Mouse (Mus musculus) lung, adult 18-20 months (tissue): ENCODE measurements around the gene Aurka.

Source experiments
- DNase-seq, 2 experiments: peaks; one replicate each; pipeline ENCODE4 v3.0.0; 2022; ENCODE audit warnings: mixed read lengths in 2 of 2

Gene Aurka

DNA sequence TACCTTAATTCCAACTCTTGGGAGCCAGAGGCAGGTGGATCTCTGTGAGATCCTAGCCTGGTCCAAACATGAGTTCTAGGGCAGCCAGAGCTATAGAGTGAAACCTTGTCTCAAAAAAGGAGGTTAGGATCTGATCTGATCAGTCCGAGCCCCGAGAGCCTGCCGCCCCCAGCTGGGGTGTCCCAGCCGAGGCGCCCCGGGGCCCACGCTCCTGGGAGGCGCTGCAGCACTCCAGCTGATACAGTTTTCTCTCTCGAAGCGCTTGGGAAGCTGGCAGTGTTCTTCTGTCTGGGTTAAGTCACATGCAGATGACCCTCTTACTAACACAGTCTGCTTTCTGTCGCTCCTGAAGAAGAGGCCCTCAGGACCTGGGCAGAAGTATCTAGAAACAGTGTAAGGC, 11.0 kb upstream of the Aurka start:
- DNase-seq = no peak

- no peak for DNase-seq
These were observed 10.2 kb upstream of the Aurka start for GRCm38 (mm10) chr2:172380513-172380912.

DNA sequence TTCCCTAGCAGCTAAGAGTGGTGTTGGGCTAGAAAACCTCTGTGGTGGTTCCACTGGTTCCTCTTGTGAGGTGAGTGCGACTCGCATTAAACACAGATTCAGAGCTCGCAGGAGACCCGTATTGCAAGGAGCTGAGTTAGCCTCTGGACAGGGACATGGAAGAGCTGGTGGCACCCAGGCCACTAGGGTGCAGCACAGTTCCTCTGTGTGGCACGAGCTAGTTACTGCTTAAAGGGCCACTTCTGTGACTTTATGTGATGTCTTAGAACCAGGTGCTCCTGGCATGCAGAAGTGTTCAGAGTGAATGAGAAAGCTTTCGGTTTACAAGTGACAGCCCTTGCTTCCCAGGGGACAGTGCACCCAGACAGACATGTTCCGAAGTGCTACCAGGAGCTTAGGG, 8.0 kb upstream of the Aurka start:
- DNase-seq = peak; percentile 25 to 38

DNA sequence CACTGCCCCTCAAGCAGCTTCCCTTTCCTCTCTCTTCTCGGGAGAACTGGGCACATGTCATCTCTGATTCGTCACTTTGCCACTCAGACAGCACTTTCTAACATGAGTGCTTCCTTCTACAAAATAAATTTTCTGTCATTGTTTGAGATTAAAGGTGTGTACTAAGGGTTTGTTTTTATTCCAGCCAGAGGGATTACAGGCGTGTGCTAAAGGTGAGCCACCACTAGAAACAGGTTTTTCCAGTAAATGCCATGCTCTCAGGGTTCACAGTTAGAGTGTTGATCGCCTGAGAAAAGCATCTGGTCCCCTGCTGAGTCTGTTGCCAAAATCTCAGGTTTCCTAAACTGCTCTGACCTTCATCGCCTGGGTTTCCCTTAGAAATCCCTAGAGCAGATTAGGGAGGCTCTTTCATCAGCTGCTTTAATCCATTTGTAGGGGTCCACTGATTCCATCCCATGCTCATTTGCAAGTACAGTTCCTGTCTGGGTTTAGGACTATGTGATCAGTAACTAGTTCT, 6.7 kb upstream of the Aurka start:
- peak in 1 of 2 experiments; percentile 29 for DNase-seq

DNA sequence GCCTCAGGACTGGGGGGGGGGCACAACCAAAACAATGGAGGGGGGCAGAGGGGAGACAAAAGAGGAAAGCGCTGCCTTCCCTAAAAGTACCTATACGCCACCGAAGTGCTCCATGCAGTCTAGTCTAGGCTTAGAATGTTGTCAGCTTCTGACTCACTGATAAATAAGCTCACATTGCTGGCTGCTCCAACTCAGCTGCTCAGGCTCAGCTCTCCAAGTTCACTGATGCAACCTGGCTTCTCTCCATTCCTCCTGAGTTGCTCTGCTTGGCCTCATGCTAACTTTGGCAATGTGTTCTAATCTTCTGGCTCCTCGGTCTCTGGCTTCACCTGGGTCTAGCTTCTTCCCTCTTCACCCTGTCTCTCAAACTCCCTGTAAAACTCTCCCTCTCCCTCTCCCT, 6.2 kb upstream of the Aurka start:
- peak in 1 of 2 experiments; percentile 22 for DNase-seq

DNA sequence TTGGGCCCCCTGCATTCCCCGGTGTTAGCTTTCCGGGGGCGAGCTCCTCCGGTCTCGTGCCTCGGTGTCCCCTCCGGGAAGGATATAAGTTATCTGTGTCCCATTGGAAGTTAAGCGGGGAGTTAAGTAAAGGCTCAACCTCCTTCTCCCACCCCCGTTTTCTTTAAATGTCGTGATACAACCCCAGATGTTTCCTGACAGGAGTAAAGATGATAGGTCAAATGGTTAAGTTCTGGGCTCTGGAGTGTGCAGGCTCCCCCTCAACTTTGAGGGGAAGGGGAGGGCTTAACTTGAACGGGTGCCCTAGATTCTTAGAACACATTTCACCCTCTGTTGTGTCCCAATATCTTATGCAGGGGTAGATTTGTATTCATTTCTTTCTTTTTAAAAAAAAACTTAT, 923 bp upstream of the Aurka start:
- DNase-seq = no peak

DNA sequence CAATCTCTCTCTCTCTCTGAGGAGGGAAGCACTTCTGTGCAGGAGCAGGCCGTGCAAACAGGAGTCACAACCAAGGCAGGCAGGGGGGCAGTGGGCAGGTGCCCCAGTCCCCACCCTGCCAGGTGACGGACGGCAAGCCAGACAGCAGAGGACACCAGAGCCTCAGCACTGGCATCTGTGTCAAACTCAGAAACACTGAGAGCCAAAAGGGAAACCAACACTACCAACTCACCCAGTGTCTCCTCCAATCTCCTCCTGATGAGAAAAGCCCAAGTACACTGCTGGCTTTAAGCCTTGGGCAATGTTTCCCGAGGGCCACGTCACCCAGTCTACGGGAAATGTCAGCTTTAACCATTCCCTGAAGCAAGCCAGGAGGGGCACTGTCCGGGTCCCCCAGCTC, 7.2 kb downstream of the Aurka start:
- DNase-seq = no peak

- no peak for DNase-seq
These were observed 14.5 kb downstream of the Aurka start for GRCm38 (mm10) chr2:172355833-172356232.

DNA sequence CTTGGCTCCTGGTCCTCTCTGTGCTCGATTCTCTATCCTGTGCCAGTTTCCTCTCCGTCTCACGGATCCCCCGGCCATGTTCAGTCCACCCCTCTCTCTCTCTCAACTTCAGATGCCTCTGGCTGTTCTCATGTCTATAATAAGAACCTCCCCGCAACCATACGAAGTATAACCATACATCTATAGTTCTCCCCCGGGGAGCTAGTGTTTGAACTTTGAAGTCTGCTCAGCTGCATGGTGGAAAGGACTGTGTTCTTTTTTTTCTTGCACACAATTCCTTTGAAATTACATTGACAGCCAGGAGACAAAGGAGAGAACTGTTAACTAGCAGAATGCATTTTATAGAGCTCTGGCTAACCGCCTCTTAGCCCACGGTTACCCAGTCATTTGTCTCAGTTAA, 15.6 kb downstream of the Aurka start:
- no peak for DNase-seq

DNA sequence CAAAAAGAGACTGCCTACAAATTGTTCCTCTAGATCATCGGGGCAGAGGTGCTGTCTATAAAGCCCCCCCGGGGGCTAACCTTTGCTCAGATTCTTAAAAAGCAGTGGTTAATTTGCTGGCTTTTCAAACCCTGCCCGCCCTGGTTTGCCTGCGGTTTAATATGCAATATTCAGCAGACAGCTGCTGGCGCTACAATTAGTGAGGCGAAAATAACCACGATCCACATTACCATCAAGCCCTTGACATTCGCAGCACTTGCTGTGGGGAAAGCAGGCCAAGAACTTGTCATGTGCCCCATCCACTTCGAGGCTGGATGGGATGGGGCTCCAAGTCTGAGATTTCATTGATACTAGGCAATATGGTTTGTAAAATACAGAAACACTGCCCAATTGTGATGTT, 17.1 kb downstream of the Aurka start:
- DNase-seq = no peak

DNA sequence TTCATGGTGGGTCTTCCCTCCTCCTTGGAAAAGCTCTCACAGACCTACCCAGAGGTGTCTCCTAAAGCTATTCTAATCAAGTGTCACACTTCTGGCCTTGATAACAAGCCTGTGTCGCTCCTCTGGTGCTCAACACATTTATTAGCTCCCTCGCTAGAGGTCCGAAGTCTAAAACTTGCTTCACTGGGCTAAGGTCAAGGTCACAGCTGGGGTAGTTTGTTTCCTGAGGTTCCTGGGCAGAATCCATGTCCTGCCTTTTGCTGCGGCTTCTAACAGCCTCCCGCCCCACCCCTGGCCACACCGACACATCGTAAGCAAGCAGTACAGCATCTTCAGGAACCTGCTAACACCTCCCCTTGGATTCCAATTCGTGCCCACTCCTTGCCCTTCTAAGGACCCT, 19.6 kb downstream of the Aurka start:
- peak in 1 of 2 experiments; percentile 27 for DNase-seq

- DNase-seq = no peak
These were observed 20.6 kb downstream of the Aurka start for GRCm38 (mm10) chr2:172349776-172350175.

DNA sequence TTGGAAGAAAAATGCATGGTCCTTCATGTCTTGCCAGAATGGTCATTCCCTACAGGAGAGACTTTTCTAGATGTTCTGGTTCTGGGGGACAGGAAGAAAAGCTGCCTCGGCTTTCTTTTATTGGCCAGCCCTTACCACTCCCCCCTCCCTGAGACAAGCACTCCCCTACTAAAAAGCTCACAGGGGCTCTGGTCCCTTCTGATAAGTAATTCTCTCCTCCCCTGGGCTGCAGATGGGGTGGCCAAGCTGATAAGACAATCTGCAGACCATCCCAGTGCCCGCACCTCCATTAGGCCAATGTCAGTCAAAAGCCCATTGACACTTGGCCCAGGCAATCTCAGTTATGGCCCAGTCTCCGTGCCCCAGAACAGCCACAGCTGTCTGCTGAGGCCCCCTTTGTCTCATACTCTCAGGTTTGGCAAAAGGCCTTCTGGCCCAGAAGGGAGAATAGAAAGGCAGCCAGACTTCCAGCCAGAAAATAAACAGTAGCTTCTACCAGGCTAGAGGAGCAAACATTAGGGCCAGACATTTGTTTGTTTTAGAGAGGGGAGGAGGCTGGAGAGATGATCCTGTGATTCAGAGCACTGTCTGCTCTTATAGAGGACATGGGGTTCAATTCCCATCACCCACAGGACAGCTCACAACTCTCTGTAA, 21.9 kb downstream of the Aurka start:
- peak; percentile 31 to 65 for DNase-seq

- DNase-seq = no peak
These were observed 23.3 kb downstream of the Aurka start for GRCm38 (mm10) chr2:172346933-172347611.

DNA sequence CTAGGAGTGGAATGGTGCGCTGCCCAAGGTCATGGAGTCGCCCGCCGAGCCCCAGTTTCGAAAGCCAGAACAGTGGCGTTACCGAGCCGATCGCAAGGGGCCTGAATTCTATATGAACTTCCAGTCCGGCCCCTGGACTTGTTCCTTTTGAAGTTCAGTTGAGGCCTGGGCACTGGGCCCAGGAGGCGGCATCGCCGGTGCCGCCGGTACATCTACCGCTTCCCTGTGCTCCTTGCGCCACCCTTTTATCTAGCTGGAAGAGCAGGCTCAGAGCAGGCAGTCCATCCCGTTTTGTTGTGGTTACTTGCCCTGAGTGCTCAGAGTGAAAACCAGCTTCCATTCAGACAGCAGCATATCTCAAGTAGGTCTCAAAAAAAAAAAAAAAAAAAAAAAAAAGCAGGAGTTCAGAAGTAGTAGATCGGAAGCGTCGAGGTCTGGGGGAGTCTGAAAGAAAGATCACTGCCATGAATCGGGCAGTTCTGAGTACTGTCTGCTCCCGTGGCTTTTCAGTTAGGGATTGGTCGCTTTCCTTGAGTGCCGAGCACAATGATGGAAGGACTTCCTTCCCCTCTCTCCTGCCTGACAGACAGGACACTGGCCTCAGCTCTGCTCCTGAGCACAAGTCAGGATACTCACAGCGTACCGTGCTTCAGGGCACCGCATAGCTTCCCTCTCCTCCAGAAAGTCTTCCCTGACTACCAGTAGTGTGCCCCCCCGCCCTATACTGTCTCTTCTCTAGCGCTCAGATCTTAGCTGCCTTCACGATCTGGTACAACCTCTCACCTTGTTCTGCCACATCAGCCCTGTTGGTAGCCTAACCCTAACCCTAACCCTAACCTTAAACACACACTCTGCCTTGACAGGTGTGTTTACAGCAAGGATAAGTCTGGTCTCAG, 24.1 kb downstream of the Aurka start:
- peak; percentile 30 to 66 for DNase-seq

GRCm38 (mm10) chr2:172345258-172345738, 25.0 kb downstream of the Aurka start, which contains the start of gene Fam210b:
Gene Fam210b (plus strand): TSS chr2:172345565.
- DNase-seq = peak; percentile 97 to 98

DNA sequence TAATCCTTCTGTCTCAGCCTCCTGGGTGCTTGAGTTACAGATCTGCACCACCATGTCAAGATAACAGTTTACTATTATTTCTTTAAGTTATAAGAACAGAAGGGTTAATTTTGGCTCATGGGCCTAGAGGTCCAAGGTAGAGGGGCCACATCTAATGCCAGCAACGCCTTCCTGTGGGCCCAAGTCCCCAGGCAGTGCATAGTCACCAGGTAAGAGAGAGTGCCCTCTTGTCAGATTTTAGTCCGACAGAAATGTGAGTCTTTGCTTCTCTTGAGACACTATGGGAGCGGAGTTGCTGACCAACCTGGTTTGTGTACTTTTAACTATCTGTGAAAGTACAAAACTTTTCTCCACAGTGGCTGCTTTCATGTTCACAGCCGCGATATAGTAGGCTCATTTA, 25.7 kb downstream of the Aurka start:
- DNase-seq = no peak

DNA sequence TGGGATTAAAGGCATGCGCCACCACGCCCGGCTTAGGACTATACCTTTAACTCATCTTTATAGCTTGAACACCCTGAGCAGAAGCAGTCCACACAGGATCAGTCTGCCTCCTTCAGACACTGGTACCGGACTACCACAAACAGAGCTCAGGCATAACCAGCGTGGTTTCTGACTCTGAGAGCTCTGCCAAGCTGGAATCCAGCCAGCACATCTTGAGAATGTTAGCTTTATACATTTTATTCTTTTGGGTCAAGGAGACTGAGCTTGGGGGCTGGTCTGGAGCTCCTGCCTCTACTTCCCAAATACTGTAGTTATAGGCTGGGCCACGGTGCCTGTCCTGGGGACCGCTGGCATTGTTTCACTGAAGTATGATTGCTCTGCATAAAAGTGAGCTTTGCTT, 26.6 kb downstream of the Aurka start:
- no peak for DNase-seq

DNA sequence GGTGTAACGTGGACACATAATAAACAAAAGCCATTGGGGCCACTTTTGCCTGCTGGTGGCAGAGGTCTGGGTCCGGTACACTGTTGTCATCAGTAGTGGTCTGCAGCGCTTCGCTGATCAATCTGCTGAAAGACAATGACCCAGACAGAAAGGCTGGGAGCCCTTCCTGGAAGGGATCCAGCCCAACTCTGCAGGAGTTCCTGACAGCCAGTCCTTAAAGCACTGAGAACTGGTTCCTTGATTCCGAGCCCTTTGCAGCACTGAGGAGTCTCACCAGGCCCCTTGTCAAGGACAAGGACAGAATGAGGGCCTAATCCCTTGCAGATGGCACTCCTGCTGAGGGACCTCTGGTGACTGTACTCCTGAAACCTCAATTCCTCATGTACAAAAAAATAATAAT, 28.7 kb downstream of the Aurka start:
- DNase-seq = no peak

GRCm38 (mm10) chr2:172340936-172341335, 29.4 kb downstream of the Aurka start:
- no peak for DNase-seq

- DNase-seq = no peak
These were observed 32.0 kb downstream of the Aurka start for GRCm38 (mm10) chr2:172338206-172338942.

GRCm38 (mm10) chr2:172329179-172329578, 41.2 kb downstream of the Aurka start:
- no peak for DNase-seq
